Mouse (Mus musculus) myocyte (in vitro differentiated cells): ENCODE results near the gene Nek8. TPM values are rescaled to one million over a fixed set of nuclear protein-coding genes. Genes with fewer than 3 reads are reported as not detected.

ENCODE experiments used
- H3K27me3 ChIP-seq: one replicate; pipeline ENCODE4 v1.6.1; 2011; ENCODE audit not compliant: control insufficient read depth, insufficient read depth, insufficient read length
- H3K36me3 ChIP-seq: one replicate; pipeline ENCODE4 v1.6.1; 2011; ENCODE audit not compliant: control insufficient read depth, insufficient read depth
- H3K4me2 ChIP-seq: one replicate; pipeline ENCODE4 v1.6.1; 2011; ENCODE audit warnings: low read depth, control low read depth
- H3K4me3 ChIP-seq: one replicate; pipeline ENCODE4 v1.5.1; 2011; ENCODE audit warnings: mild to moderate bottlenecking, control low read depth, moderate library complexity
- H3K79me2 ChIP-seq: one replicate; pipeline ENCODE4 v1.6.1; 2011; ENCODE audit not compliant: control insufficient read depth, insufficient read depth
- H3ac ChIP-seq: one replicate; pipeline ENCODE4 v1.6.1; 2011; ENCODE audit not compliant: control insufficient read depth, insufficient read length
- CEBPB ChIP-seq: IDR thresholded peaks from 2 replicates; pipeline ENCODE4 v1.6.1; 2011; ENCODE audit warnings: mild to moderate bottlenecking, moderate library complexity; ENCODE audit not compliant: poor library complexity, insufficient read depth, severe bottlenecking
- E2F4 ChIP-seq: IDR thresholded peaks from one replicate; pipeline ENCODE4 v1.6.1; 2011; ENCODE audit warnings: mild to moderate bottlenecking, control low read depth, moderate library complexity; ENCODE audit not compliant: insufficient read depth
- MAX ChIP-seq: IDR thresholded peaks from one replicate; pipeline ENCODE4 v1.6.1; 2011; ENCODE audit warnings: low read depth, mild to moderate bottlenecking, control low read depth
- MYOD1 ChIP-seq, 3 experiments: IDR thresholded peaks; one replicate each; pipeline ENCODE4 v1.6.1; 2011; ENCODE audit warnings: control low read depth in 2 of 3, low read depth in 2 of 3, mild to moderate bottlenecking in 2 of 3, moderate library complexity in 1 of 3; ENCODE audit not compliant: insufficient read length in 2 of 3, control insufficient read depth in 1 of 3
- MYOG ChIP-seq, 3 experiments: IDR thresholded peaks; one replicate each; pipeline ENCODE4 v1.6.1; 2011; ENCODE audit warnings: control low read depth in 2 of 3, low read depth in 2 of 3, mild to moderate bottlenecking in 2 of 3; ENCODE audit not compliant: insufficient read length in 2 of 3, control insufficient read depth in 1 of 3, insufficient read depth in 1 of 3
- POLR2A ChIP-seq: IDR thresholded peaks from one replicate; pipeline ENCODE4 v1.6.1; 2011; ENCODE audit warnings: low read depth, mild to moderate bottlenecking, control low read depth, moderate library complexity; ENCODE audit not compliant: insufficient read length
- POLR2AphosphoS2 ChIP-seq: IDR thresholded peaks from one replicate; pipeline ENCODE4 v1.6.1; 2011; ENCODE audit warnings: low read depth, control low read depth; ENCODE audit not compliant: insufficient read length
- REST ChIP-seq: IDR thresholded peaks from one replicate; pipeline ENCODE4 v1.6.1; 2011; ENCODE audit warnings: mild to moderate bottlenecking, control low read depth, moderate library complexity; ENCODE audit not compliant: insufficient read depth, insufficient read length
- SRF ChIP-seq: IDR thresholded peaks from one replicate; pipeline ENCODE4 v1.6.1; 2011; ENCODE audit warnings: low read depth; ENCODE audit not compliant: control insufficient read depth, insufficient read length
- TCF12 ChIP-seq: IDR thresholded peaks from one replicate; pipeline ENCODE4 v1.6.1; 2011; ENCODE audit warnings: mild to moderate bottlenecking, control low read depth; ENCODE audit not compliant: poor library complexity, insufficient read depth, severe bottlenecking
- TCF3 ChIP-seq: IDR thresholded peaks from one replicate; pipeline ENCODE4 v1.6.1; 2011; ENCODE audit warnings: low read depth, control low read depth; ENCODE audit not compliant: insufficient read length
- USF1 ChIP-seq: IDR thresholded peaks from one replicate; pipeline ENCODE4 v1.6.1; 2011; ENCODE audit warnings: low read depth, mild to moderate bottlenecking, control low read depth, moderate library complexity
- polyA plus RNA-seq: library from polyadenylated mRNA; unstranded; fragments of >200 nt; fragmentation: generic; extraction: Trizol; gene quantifications from one replicate; pipeline ENCODE4 v1.2.1, GENCODE M21; 2012; ENCODE audit warnings: missing spikeins

The Nek8 gene
- polyA plus RNA-seq, 1 experiment, result 9.6 TPM

- Histone ChIP-seq H3K27me3 (no peaks in the 10 kb centered on the region), H3K4me2 (no peak overlapping the region), H3K36me3 (no peaks in the 10 kb centered on the region), H3K79me2 (peaks cover 98% of the 10 kb centered on the region), H3ac (no peak overlapping the region), H3K4me3 (no peak overlapping the region)
- TF ChIP-seq POLR2AphosphoS2, result no peak
- TF ChIP-seq MAX, result no peak
- no peak for TF ChIP-seq TCF12
- no peak for TF ChIP-seq MYOD1 (IDR thresholded peaks at IDR 0.05; ENCODE audit: control insufficient read depth in 1 of 3, insufficient read length in 2 of 3, low read depth in 2 of 3)
- no peak for TF ChIP-seq CEBPB
- no peak for TF ChIP-seq MYOG (IDR thresholded peaks at IDR 0.05; ENCODE audit: control insufficient read depth in 1 of 3, insufficient read depth in 1 of 3, insufficient read length in 2 of 3, low read depth in 2 of 3)
- TF ChIP-seq TCF3, result no peak
- no peak for TF ChIP-seq USF1
- TF ChIP-seq E2F4, result no peak
- TF ChIP-seq REST, result no peak
- no peak for TF ChIP-seq SRF
- TF ChIP-seq POLR2A, result no peak
Observed at GRCm38 (mm10) chr11:78121176-78121575, 55.3 kb downstream of the Nek8 start.

GRCm38 (mm10) chr11:78119898-78120297 lies 56.6 kb downstream of the Nek8 start:
- Histone ChIP-seq H3K27me3 (no peaks in the 10 kb centered on the region), H3K4me2 (no peak overlapping the region), H3K79me2 (peaks cover 93% of the 10 kb centered on the region), H3K4me3 (no peak overlapping the region), H3K36me3 (no peaks in the 10 kb centered on the region), H3ac (no peak overlapping the region)
- TF ChIP-seq POLR2A (no peak), POLR2AphosphoS2 (no peak), MYOG (IDR thresholded peaks at IDR 0.05; ENCODE audit: control insufficient read depth in 1 of 3, insufficient read depth in 1 of 3, insufficient read length in 2 of 3, low read depth in 2 of 3) (no peak), USF1 (no peak), TCF12 (no peak), REST (no peak), TCF3 (no peak)

GRCm38 (mm10) chr11:78118467-78118866 lies 58.0 kb downstream of the Nek8 start:
- Histone ChIP-seq H3K4me3 (no peak overlapping the region), H3K79me2 (peaks cover 95% of the 10 kb centered on the region), H3K4me2 (no peak overlapping the region), H3K27me3 (no peaks in the 10 kb centered on the region), H3ac (no peak overlapping the region), H3K36me3 (no peaks in the 10 kb centered on the region)
- no peak for TF ChIP-seq CEBPB
- TF ChIP-seq TCF12, result no peak
- TF ChIP-seq REST, result no peak
- TF ChIP-seq E2F4, result no peak
- no peak for TF ChIP-seq MYOG (IDR thresholded peaks at IDR 0.05; ENCODE audit: control insufficient read depth in 1 of 3, insufficient read depth in 1 of 3, insufficient read length in 2 of 3, low read depth in 2 of 3)
- no peak for TF ChIP-seq TCF3
- TF ChIP-seq SRF, result no peak
- no peak for TF ChIP-seq POLR2A
- TF ChIP-seq MAX, result no peak
- no peak for TF ChIP-seq USF1
- no peak for TF ChIP-seq MYOD1 (IDR thresholded peaks at IDR 0.05; ENCODE audit: control insufficient read depth in 1 of 3, insufficient read length in 2 of 3, low read depth in 2 of 3)
- TF ChIP-seq POLR2AphosphoS2, result no peak

- H3K27me3 ChIP-seq, result no peaks in the 10 kb centered on the region
- peaks cover 94% of the 10 kb centered on the region for H3K79me2 ChIP-seq
- peak overlapping the region; percentile 28 for H3K4me3 ChIP-seq
- TF ChIP-seq TCF3 (no peak), MYOD1 (IDR thresholded peaks at IDR 0.05; ENCODE audit: control insufficient read depth in 1 of 3, insufficient read length in 2 of 3, low read depth in 2 of 3) (no peak), SRF (no peak), MYOG (IDR thresholded peaks at IDR 0.05; ENCODE audit: control insufficient read depth in 1 of 3, insufficient read depth in 1 of 3, insufficient read length in 2 of 3, low read depth in 2 of 3) (no peak), POLR2A (no peak), USF1 (no peak), REST (no peak), TCF12 (no peak), MAX (no peak), POLR2AphosphoS2 (no peak), CEBPB (no peak), E2F4 (no peak)
- peak overlapping the region; percentile 73 for H3K4me2 ChIP-seq
- no peaks in the 10 kb centered on the region for H3K36me3 ChIP-seq
- no peak overlapping the region for H3ac ChIP-seq
Observed at GRCm38 (mm10) chr11:78116146-78116410, 60.4 kb downstream of the Nek8 start.

Other genes with a start within 250 kb of the Nek8 start
- gene Sez6, start 245.9 kb downstream of the Nek8 start, polyA plus RNA-seq, result not detected
- gene Phf12, start 193.9 kb downstream of the Nek8 start, polyA plus RNA-seq, result 22.2 TPM
- 10.0 TPM for gene Dhrs13, start 144.4 kb downstream of the Nek8 start, polyA plus RNA-seq
- gene Flot2, start 138.7 kb downstream of the Nek8 start, polyA plus RNA-seq, result 78.8 TPM
- 24.6 TPM for gene Eral1, start 96.3 kb downstream of the Nek8 start, polyA plus RNA-seq
- 16.1 TPM for gene Fam222b, start 82.0 kb downstream of the Nek8 start, polyA plus RNA-seq
- gene Traf4, start 11.1 kb downstream of the Nek8 start, polyA plus RNA-seq, result 206 TPM
- 17.4 TPM for gene Tlcd1, start within 50 bp of the Nek8 start, polyA plus RNA-seq
- 3,571 TPM for gene Rpl23a, start 6.9 kb upstream of the Nek8 start, polyA plus RNA-seq
- 88.8 TPM for gene Rab34, start 11.8 kb upstream of the Nek8 start, polyA plus RNA-seq
- gene Proca1, start 16.7 kb upstream of the Nek8 start, polyA plus RNA-seq, result 0.14 TPM
- gene Sdf2, start 69.1 kb upstream of the Nek8 start, polyA plus RNA-seq, result 98.6 TPM
- 42.3 TPM for gene Supt6, start 69.3 kb upstream of the Nek8 start, polyA plus RNA-seq
- 65.8 TPM for gene 2610507B11Rik, start 85.1 kb upstream of the Nek8 start, polyA plus RNA-seq
- gene BC030499, start 114.2 kb upstream of the Nek8 start, polyA plus RNA-seq, result 0.20 TPM
- 19.2 TPM for gene Spag5, start 124.9 kb upstream of the Nek8 start, polyA plus RNA-seq
- 1.7 TPM for gene Aldoc, start 146.3 kb upstream of the Nek8 start, polyA plus RNA-seq
- gene Pigs, start 151.7 kb upstream of the Nek8 start, polyA plus RNA-seq, result 50.2 TPM
- gene Unc119, start 166.8 kb upstream of the Nek8 start, polyA plus RNA-seq, result 24.8 TPM
- 0.01 TPM for gene Foxn1, start 209.9 kb upstream of the Nek8 start, polyA plus RNA-seq
- gene Slc13a2, start 245.5 kb upstream of the Nek8 start, polyA plus RNA-seq, result 0.01 TPM